Mouse (Mus musculus) liver, embryonic 16.5 days (tissue): Measurements from ENCODE around the gene Adamts14. TPM values are rescaled to one million over a fixed set of nuclear protein-coding genes. Genes with fewer than 3 reads are reported as not detected.

Experiments
- ATAC-seq: fragments of 200-750 bp; cut with Nextera tagmentation; 2 replicates; pipeline ENCODE4 v1.8.0; 2017; ENCODE audit warnings: low read depth, mild to moderate bottlenecking, moderate number of reproducible peaks, moderate library complexity
- H3K27ac ChIP-seq: fragments of 300-500 bp; sonication (generic); 2 replicates; pipeline ENCODE4 v1.5.1; 2014; ENCODE audit warnings: mild to moderate bottlenecking, low read length
- H3K27me3 ChIP-seq: fragments of 300-500 bp; sonication (generic); 2 replicates; pipeline ENCODE4 v1.6.1; 2014; ENCODE audit warnings: low read depth, low read length, mixed read lengths; ENCODE audit not compliant: control insufficient read depth, insufficient read depth
- H3K36me3 ChIP-seq: fragments of 300-500 bp; sonication (generic); 2 replicates; pipeline ENCODE4 v1.6.1; 2014; ENCODE audit warnings: mild to moderate bottlenecking; ENCODE audit not compliant: control insufficient read depth, insufficient read depth
- H3K4me1 ChIP-seq: fragments of 300-500 bp; sonication (generic); 2 replicates; pipeline ENCODE4 v1.6.1; 2014; ENCODE audit warnings: low read depth, low read length, mixed read lengths; ENCODE audit not compliant: control insufficient read depth
- H3K4me2 ChIP-seq: fragments of 300-500 bp; sonication (generic); 2 replicates; pipeline ENCODE4 v1.6.1; 2014; ENCODE audit warnings: low read depth, low read length, mixed read lengths
- H3K4me3 ChIP-seq: fragments of 300-500 bp; sonication (generic); 2 replicates; pipeline ENCODE4 v1.5.1; 2014; ENCODE audit warnings: low read depth, mild to moderate bottlenecking, low read length
- H3K9ac ChIP-seq: fragments of 300-500 bp; sonication (generic); 2 replicates; pipeline ENCODE4 v1.6.1; 2014; ENCODE audit warnings: low read depth, low read length
- H3K9me3 ChIP-seq: fragments of 300-500 bp; sonication (generic); replicated peaks from 2 replicates; pipeline ENCODE4 v1.6.1; 2016; ENCODE audit warnings: low read length; ENCODE audit not compliant: control insufficient read depth
- WGBS: fragments of 180-500 bp; shearing (Covaris S2); extraction: QIAGEN DNeasy Blood & Tissue Kit; methylation state at CpG from one replicate; pipeline ENCODE4 v1.1.7; 2014; ENCODE audit not compliant: insufficient replicate concordance; 5-methylcytosine and 5-hydroxymethylcytosine counted together
- polyA plus RNA-seq: library from polyadenylated mRNA; unstranded; fragments of >200 nt; fragmentation: Nextera tagmentation; extraction: Ambion mirVana; gene quantifications from 2 replicates; pipeline ENCODE4 v1.2.1, GENCODE M21; 2015

Adamts14 gene
- polyA plus RNA-seq, 1 experiment from 2014 or later, result 0.40 TPM

DNA sequence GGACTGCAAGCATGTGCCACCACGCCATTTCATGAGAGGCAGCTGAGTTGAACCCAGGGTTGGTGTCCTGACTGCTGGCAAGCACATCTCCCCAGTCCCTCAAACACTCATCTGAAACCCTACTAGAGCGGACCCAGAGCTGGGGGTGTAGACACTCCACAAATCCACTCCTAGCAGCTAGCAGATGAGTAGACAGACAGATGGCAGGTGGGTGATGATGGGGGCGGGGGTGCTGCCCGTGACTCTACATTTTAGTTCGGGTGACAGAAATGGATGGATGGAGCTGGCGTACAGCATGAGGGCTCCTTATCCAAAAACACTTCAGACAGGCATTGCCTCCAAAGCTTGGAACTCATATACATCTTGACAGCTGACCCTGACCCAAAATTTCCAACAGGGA lies 26.9 kb downstream of the Adamts14 start:
- H3K36me3 ChIP-seq, result no peaks in the 10 kb centered on the region
- no peaks in the 10 kb centered on the region for H3K9me3 ChIP-seq
- H3K9ac ChIP-seq, result no peak overlapping the region
- 71% methylated on average over 6 of the region's 6 CpGs for WGBS
- no peak overlapping the region for H3K27ac ChIP-seq
- no peak overlapping the region for H3K4me3 ChIP-seq
- H3K27me3 ChIP-seq, result no peaks in the 10 kb centered on the region
- H3K4me2 ChIP-seq, result no peak overlapping the region
- H3K4me1 ChIP-seq, result no peaks in the 10 kb centered on the region
- ATAC-seq, result no peak

GRCm38 (mm10) chr10:61241961-61242421 lies 31.2 kb downstream of the Adamts14 start:
- Histone ChIP-seq H3K27me3 (no peaks in the 10 kb centered on the region), H3K9me3 (no peaks in the 10 kb centered on the region), H3K4me1 (no peaks in the 10 kb centered on the region), H3K4me2 (no peak overlapping the region), H3K36me3 (no peaks in the 10 kb centered on the region), H3K27ac (no peak overlapping the region), H3K9ac (no peak overlapping the region), H3K4me3 (no peak overlapping the region)
- no peak for ATAC-seq
- 33% methylated on average over 4 of the region's 4 CpGs for WGBS

DNA sequence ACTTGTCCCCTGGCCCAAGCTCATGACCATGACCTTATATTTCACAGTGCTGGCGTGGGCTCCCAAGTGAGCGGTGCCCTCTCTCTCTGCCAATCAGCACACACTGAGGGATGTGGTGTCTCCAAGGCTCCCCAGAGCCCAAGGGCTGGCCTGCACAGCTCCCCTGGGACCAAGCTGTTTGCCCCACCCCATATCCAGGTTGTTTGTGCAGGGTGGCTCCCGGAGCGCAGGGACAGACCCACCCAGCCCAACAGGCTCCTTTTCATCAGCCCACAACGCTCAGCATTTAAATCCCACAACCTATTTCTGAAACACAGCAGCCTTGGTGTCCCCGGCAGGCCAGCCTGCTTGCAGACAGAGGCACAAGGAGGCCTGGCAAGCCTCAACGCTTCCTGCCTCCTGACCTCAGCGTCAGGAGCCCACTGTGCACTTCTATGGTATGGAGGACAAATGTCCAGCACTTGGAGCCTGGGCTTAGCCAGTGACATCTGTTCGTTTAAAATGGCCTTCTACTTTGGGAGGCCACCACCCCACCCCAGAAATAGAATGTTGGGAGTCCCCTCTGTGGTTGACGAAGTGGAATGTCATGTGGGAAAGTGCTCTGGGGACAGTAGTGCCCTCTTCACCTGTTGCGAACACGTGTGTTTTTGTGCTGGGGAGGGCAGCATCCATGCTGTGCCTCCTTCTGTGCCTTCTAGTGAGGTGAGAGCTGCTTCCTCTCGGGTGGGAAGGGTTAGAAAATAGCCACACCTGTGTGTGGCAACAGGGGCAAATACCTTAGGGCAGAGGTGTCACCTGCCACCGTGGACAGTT lies 32.9 kb downstream of the Adamts14 start:
- ATAC-seq, result no peak
- no peak overlapping the region for H3K4me3 ChIP-seq
- H3K9ac ChIP-seq, result no peak overlapping the region
- no peak overlapping the region for H3K4me2 ChIP-seq
- WGBS, result 50% methylated on average over 14 of the region's 14 CpGs
- H3K4me1 ChIP-seq, result no peaks in the 10 kb centered on the region
- no peaks in the 10 kb centered on the region for H3K9me3 ChIP-seq
- H3K27me3 ChIP-seq, result no peaks in the 10 kb centered on the region
- H3K36me3 ChIP-seq, result no peaks in the 10 kb centered on the region
- no peak overlapping the region for H3K27ac ChIP-seq

DNA sequence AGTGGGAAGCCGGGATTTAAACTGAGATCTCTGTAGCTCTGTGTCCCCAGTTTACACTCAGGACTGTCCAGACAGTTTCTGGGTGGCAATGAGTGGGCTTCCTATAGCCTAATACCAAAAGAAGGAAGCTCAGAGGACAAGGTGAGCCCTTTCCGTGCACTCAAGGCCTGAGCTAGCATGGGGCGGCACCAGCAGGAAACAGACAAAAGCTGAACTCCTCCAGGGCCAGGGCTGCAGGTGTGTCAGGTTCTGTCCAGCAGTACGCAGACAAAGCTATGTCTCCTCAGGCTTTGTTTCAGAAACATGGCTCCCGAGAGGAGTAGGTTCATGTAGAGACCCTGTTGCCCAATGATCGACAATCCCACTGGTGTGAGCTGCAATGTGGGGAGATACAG lies 35.9 kb downstream of the Adamts14 start:
- Histone ChIP-seq H3K4me1 (no peaks in the 10 kb centered on the region), H3K27ac (no peak overlapping the region), H3K4me3 (no peak overlapping the region), H3K9me3 (no peaks in the 10 kb centered on the region), H3K27me3 (no peaks in the 10 kb centered on the region), H3K36me3 (no peaks in the 10 kb centered on the region), H3K9ac (no peak overlapping the region), H3K4me2 (no peak overlapping the region)
- no peak for ATAC-seq
- WGBS, result 57% methylated on average over 6 of the region's 6 CpGs

DNA sequence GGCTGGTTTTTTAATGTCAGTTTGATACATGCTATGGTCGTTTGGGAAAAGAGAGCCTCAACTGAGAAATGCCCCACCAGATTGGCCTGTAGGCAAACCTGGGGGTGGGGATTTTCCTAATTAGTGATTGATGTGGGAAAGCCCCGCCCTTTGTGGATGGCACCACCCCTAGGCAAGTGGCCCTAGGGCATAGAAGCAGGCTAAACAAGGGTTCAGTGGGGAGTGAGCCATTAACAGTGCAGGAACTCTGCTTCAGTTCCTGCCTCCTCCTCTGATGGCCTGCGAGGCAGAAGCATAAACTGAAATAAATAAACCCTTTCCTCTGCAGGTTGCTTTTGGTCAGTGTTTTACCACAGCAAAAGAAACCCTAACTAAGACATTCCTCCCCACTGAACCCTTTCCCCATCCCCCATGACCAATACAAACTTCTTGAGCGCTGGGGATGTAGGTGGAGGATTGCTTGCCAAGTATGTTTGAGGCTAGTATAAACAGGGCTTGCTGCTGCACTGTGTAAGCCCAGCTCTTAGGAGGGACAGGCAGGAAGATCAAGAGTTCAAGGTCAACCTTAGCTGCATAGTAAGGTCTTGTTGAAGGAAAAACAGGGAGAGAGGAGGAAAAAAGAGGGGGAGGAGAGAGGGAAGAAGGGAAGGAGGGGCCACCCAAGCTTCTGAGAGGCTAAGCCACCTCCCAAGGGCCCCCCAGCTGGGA lies 36.4 kb downstream of the Adamts14 start:
- H3K9me3 ChIP-seq, result no peaks in the 10 kb centered on the region
- WGBS, result 38% methylated on average over 4 of the region's 4 CpGs
- no peaks in the 10 kb centered on the region for H3K4me1 ChIP-seq
- no peaks in the 10 kb centered on the region for H3K36me3 ChIP-seq
- no peak overlapping the region for H3K27ac ChIP-seq
- H3K27me3 ChIP-seq, result no peaks in the 10 kb centered on the region
- no peak overlapping the region for H3K9ac ChIP-seq
- H3K4me2 ChIP-seq, result no peak overlapping the region
- ATAC-seq, result no peak
- H3K4me3 ChIP-seq, result no peak overlapping the region

GRCm38 (mm10) chr10:61235677-61236267 lies 37.5 kb downstream of the Adamts14 start:
- WGBS, result 79% methylated on average over 6 of the region's 6 CpGs
- Histone ChIP-seq H3K27ac (no peak overlapping the region), H3K9ac (no peak overlapping the region), H3K36me3 (no peaks in the 10 kb centered on the region), H3K9me3 (no peaks in the 10 kb centered on the region), H3K4me2 (no peak overlapping the region), H3K27me3 (no peaks in the 10 kb centered on the region), H3K4me3 (no peak overlapping the region), H3K4me1 (no peaks in the 10 kb centered on the region)
- ATAC-seq, result no peak

DNA sequence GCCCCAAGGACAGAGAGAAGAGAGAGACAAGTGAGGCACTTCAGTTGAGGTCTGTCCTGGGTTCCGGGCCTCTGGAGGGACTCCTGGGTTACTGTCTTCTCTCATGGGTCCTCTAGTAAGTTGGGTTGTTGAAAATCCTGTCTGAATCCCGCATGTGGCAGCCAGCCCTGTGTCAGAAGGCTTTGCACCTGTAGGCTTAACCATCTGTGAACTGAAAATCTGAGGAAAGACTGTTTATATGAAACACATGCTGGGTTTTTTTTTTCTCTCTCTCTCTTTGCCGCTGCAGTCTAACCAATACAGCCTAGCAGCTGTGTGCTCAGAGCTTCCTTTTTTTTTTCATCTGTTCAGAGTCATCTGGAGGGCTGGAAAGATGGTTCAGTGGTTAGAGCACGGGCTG lies 38.9 kb downstream of the Adamts14 start:
- Histone ChIP-seq H3K27me3 (no peaks in the 10 kb centered on the region), H3K9me3 (no peaks in the 10 kb centered on the region), H3K36me3 (no peaks in the 10 kb centered on the region), H3K9ac (no peak overlapping the region), H3K27ac (no peak overlapping the region), H3K4me2 (no peak overlapping the region), H3K4me3 (no peak overlapping the region), H3K4me1 (no peaks in the 10 kb centered on the region)
- WGBS, result 52% methylated on average over 4 of the region's 4 CpGs
- no peak for ATAC-seq

- H3K4me2 ChIP-seq, result no peak overlapping the region
- WGBS, result 38% methylated on average over 7 of the region's 7 CpGs
- no peaks in the 10 kb centered on the region for H3K27me3 ChIP-seq
- H3K9me3 ChIP-seq, result no peaks in the 10 kb centered on the region
- H3K4me3 ChIP-seq, result no peak overlapping the region
- H3K27ac ChIP-seq, result no peak overlapping the region
- no peaks in the 10 kb centered on the region for H3K36me3 ChIP-seq
- no peak for ATAC-seq
- H3K4me1 ChIP-seq, result no peaks in the 10 kb centered on the region
- H3K9ac ChIP-seq, result no peak overlapping the region
Observed at GRCm38 (mm10) chr10:61232858-61233567, 40.2 kb downstream of the Adamts14 start.
